Mouse (Mus musculus): ENCODE results near the gene Mrpl43. TPM values are rescaled to one million over a fixed set of nuclear protein-coding genes. Genes with fewer than 3 reads are reported as not detected.

The Mrpl43 gene
- polyA plus RNA-seq, 1 experiment: 53.1 TPM

DNA sequence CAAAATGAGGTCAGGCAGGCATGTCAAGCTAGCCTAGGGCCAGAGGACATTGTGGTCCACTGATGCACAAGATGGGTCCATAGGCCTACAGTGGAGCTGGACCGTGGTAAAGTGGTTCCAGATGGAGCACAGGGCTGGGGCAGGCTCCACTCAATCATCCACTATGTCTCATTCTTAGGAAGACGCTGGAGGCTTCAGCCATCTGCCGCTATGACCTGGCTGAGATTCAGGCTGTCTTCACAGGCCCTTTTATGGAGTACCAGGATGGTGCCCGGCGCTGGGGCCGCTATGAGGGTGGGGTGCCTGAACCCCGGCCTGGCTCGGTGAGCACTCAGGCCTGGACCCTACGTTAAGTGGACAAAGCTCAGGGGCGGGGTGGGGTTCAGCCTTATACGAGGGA is 8.5 kb downstream of the Mrpl43 start:
- Histone ChIP-seq H3K27me3 (ENCODE audit: control insufficient read depth, insufficient read depth, low read length) (no peaks in the 10 kb centered on the region), H3K27ac (ENCODE audit: insufficient read depth, low read length) (no peak overlapping the region), H3K4me1 (ENCODE audit: control insufficient read depth, insufficient read depth, insufficient read length) (no peaks in the 10 kb centered on the region), H3K36me3 (ENCODE audit: control insufficient read depth, insufficient read depth, low read length) (peaks cover 1% of the 10 kb centered on the region; the same call in 1 of the 2 replicates), H3K4me3 (ENCODE audit: extremely low read depth, insufficient read depth, insufficient read length) (no peak overlapping the region)
- TF ChIP-seq CTCF (IDR thresholded peaks at IDR 0.05; ENCODE audit: extremely low read depth, insufficient read depth, insufficient read length, insufficient replicate concordance) (no peak), POLR2A (IDR thresholded peaks at IDR 0.05; ENCODE audit: low read depth, low read length) (no peak)
- WGBS: 92% methylated on average over 11 of the region's 11 CpGs
- DNase-seq (ENCODE audit: low read depth in 1 of 2, low spot score in 2 of 2): no peak

DNA sequence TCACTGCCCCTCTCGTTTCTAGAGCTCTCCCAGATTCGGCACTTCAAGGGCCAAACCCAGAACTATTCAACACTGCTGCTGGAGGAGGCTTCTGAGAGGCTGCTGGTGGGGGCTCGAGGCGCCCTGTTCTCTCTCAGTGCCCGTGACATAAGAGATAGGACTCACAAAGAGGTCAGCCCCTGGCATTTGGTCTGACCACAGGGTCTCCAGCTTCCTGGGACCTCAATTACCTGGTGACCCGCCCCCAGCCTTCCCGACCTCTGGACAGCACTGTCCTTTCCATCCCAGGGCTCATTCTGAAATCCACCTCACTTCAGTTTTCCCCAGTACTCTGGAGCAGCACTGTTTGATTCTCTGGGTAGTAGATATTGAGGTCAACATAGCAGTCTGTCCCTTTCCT is 13.5 kb downstream of the Mrpl43 start:
- TF ChIP-seq POLR2A (IDR thresholded peaks at IDR 0.05; ENCODE audit: low read depth, low read length) (no peak), CTCF (IDR thresholded peaks at IDR 0.05; ENCODE audit: extremely low read depth, insufficient read depth, insufficient read length, insufficient replicate concordance) (no peak)
- Histone ChIP-seq H3K27me3 (ENCODE audit: control insufficient read depth, insufficient read depth, low read length) (peaks cover 12% of the 10 kb centered on the region), H3K27ac (ENCODE audit: insufficient read depth, low read length) (no peak overlapping the region), H3K4me3 (ENCODE audit: extremely low read depth, insufficient read depth, insufficient read length) (no peak overlapping the region), H3K36me3 (ENCODE audit: control insufficient read depth, insufficient read depth, low read length) (no peaks in the 10 kb centered on the region), H3K4me1 (ENCODE audit: control insufficient read depth, insufficient read depth, insufficient read length) (peaks cover 7% of the 10 kb centered on the region)
- 59% methylated on average over 7 of the region's 7 CpGs for WGBS
- no peak for DNase-seq (ENCODE audit: low read depth in 1 of 2, low spot score in 2 of 2)

DNA sequence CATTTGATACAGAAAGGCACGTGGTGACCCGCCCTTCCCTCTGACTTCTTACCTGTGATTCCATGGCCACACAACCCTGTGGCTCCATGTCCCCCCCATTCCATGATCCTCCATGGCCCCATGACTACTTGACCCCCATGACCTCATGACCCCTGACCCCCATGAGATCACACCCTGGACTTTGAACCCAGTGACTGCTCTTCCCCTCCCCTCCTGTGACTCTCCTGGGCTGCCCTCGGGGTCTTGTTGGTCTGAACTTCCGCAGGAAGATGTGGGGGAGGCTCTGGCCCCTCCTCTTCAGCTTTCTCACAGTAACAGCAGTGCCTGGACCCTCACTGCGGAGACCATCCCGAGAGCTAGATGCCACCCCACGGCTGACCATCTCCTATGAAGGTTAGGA is 14.0 kb downstream of the Mrpl43 start:
- peaks cover 7% of the 10 kb centered on the region for H3K4me1 ChIP-seq (ENCODE audit: control insufficient read depth, insufficient read depth, insufficient read length)
- H3K36me3 ChIP-seq (ENCODE audit: control insufficient read depth, insufficient read depth, low read length): no peaks in the 10 kb centered on the region
- 32% methylated on average over 7 of the region's 7 CpGs for WGBS
- no peak overlapping the region for H3K27ac ChIP-seq (ENCODE audit: insufficient read depth, low read length)
- peaks cover 12% of the 10 kb centered on the region for H3K27me3 ChIP-seq (ENCODE audit: control insufficient read depth, insufficient read depth, low read length)
- no peak for DNase-seq (ENCODE audit: low read depth in 1 of 2, low spot score in 2 of 2)
- H3K4me3 ChIP-seq (ENCODE audit: extremely low read depth, insufficient read depth, insufficient read length): no peak overlapping the region
- TF ChIP-seq CTCF (IDR thresholded peaks at IDR 0.05; ENCODE audit: extremely low read depth, insufficient read depth, insufficient read length, insufficient replicate concordance) (no peak), POLR2A (IDR thresholded peaks at IDR 0.05; ENCODE audit: low read depth, low read length) (no peak)

DNA sequence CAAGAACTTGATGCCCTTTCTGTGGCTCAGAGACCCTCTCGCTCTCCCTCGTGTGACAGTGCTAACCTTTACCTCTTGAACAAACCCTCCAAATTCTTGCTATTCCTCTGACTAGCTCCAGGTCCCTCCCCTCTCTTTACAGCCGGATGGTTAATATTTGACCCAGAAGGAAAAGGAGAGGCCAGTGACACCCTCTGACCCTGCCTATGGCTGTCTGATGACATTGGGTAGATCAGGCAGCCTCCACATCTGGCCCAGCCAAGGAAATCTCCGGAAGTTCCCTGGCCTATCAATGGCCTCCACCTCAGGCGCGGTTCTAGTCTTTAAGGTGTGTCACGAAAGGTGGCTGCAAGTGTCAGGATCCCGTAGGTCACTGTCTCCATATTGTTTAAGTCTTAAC is 15.2 kb downstream of the Mrpl43 start:
- Histone ChIP-seq H3K27ac (ENCODE audit: insufficient read depth, low read length) (no peak overlapping the region), H3K4me1 (ENCODE audit: control insufficient read depth, insufficient read depth, insufficient read length) (peaks cover 7% of the 10 kb centered on the region), H3K4me3 (ENCODE audit: extremely low read depth, insufficient read depth, insufficient read length) (no peak overlapping the region), H3K36me3 (ENCODE audit: control insufficient read depth, insufficient read depth, low read length) (no peaks in the 10 kb centered on the region), H3K27me3 (ENCODE audit: control insufficient read depth, insufficient read depth, low read length) (peaks cover 12% of the 10 kb centered on the region)
- no peak for DNase-seq (ENCODE audit: low read depth in 1 of 2, low spot score in 2 of 2)
- TF ChIP-seq POLR2A (IDR thresholded peaks at IDR 0.05; ENCODE audit: low read depth, low read length) (no peak), CTCF (IDR thresholded peaks at IDR 0.05; ENCODE audit: extremely low read depth, insufficient read depth, insufficient read length, insufficient replicate concordance) (no peak)
- WGBS: 86% methylated on average over 8 of the region's 8 CpGs

DNA sequence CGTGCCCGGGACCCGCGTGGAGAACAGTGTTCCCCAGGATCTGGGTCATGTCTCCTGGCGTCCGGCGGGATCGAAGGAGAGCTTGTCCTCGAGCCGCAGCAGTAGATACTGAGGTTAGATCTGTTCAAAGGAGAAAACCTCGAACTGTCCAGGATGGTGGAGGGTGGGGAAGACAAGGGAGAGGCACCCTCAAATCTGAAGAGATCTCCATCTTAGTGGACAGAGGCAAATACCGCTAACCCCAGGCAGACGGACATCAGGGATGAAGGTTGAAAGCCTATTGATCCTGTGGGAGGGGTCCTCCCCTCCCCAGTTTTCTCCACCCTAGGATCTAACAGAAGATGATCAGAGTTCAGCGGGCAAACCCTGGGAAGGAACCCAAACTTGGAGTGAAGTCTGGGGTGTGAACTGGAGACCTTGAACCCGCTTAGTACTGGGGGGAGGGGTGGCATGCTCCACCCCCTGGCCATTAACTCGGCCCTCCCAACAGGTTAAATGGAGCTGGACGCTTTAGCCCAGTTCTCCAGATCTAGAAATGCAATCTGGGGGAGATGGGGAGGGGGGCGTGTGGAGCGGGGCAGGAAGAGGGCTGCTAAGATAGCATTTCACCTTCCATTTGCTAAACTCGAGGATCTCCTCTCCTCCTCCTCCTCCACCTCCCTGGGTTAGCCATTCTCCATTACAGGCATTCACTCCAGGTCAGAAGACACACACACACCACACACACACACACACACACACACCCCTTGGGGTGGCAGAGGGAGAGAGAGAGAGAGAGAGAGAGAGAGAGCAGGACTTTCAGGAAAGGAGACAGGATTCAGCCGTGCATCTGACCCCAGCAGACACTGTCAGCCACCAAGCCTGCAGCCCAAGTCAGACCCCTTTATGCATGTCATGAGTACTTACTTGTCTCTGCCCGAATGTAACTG is 16.4 kb downstream of the Mrpl43 start:
- TF ChIP-seq POLR2A (IDR thresholded peaks at IDR 0.05; ENCODE audit: low read depth, low read length): no peak
- no peak for TF ChIP-seq CTCF (IDR thresholded peaks at IDR 0.05; ENCODE audit: extremely low read depth, insufficient read depth, insufficient read length, insufficient replicate concordance)
- Histone ChIP-seq H3K27me3 (ENCODE audit: control insufficient read depth, insufficient read depth, low read length) (peaks cover 12% of the 10 kb centered on the region), H3K4me3 (ENCODE audit: extremely low read depth, insufficient read depth, insufficient read length) (peak overlapping the region; percentile 27; the same call in 1 of the 2 replicates), H3K4me1 (ENCODE audit: control insufficient read depth, insufficient read depth, insufficient read length) (peaks cover 7% of the 10 kb centered on the region), H3K36me3 (ENCODE audit: control insufficient read depth, insufficient read depth, low read length) (no peaks in the 10 kb centered on the region), H3K27ac (ENCODE audit: insufficient read depth, low read length) (no peak overlapping the region)
- WGBS: 35% methylated on average over 22 of the region's 22 CpGs
- no peak for DNase-seq (ENCODE audit: low read depth in 1 of 2, low spot score in 2 of 2)

DNA sequence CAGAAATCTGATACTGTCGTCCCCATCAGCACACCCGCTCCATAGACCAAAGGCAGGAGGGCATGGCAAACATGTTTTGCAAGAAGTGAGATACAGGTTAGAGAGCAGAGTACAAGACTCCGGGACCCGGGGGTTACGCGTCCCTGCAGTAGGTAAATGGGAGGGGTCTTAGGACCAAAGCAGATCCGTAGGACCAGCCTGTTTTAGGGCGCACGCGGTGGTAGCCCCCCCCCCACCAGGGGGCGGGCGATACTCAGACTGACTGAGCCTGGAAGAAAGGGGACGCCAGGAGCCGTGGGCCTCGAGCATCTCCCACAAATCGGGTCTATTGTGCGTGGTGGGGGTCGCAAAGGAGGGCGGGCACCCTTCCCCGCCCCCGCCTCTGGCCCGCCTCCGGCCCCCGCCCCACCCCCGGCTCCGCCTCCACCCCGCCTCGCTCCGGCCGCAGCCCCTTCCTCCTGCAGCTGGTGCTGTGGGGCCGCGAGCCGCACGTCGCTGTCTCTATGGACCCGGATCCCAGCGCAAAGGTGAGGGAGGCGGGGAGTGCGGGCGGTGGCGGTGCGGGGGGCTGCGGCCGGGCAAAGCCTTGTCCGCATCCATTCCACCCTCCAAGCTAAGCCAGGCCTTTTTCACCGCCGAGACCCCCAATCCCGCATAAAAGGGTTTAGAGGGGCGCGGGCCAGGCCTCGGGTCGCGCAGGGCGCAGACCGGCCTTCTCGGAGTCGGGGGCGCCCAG is 17.2 kb downstream of the Mrpl43 start, which contains the start of gene Sema4g:
TSS of gene Sema4g (plus strand) at position 271 of the 736 bp plus-strand sequence.
- TF ChIP-seq POLR2A (IDR thresholded peaks at IDR 0.05; ENCODE audit: low read depth, low read length) (no peak), CTCF (IDR thresholded peaks at IDR 0.05; ENCODE audit: extremely low read depth, insufficient read depth, insufficient read length, insufficient replicate concordance) (peak; percentile 14; the same call in 1 of the 2 replicates)
- H3K27me3 ChIP-seq (ENCODE audit: control insufficient read depth, insufficient read depth, low read length): peaks cover 12% of the 10 kb centered on the region
- H3K4me1 ChIP-seq (ENCODE audit: control insufficient read depth, insufficient read depth, insufficient read length): peaks cover 7% of the 10 kb centered on the region
- 2% methylated on average over 53 of the region's 58 CpGs for whole genome bisulfite sequencing
- H3K36me3 ChIP-seq (ENCODE audit: control insufficient read depth, insufficient read depth, low read length): no peaks in the 10 kb centered on the region
- no peak for DNase-seq (ENCODE audit: low read depth in 1 of 2, low spot score in 2 of 2)
- H3K4me3 ChIP-seq (ENCODE audit: extremely low read depth, insufficient read depth, insufficient read length): peak within 1 kb of the TSS; percentile 27; the same call in 1 of the 2 replicates
- H3K27ac ChIP-seq (ENCODE audit: insufficient read depth, low read length): no peak within 1 kb of the TSS

All from spleen, adult 2 months (tissue).